Mouse (Mus musculus) hindbrain, embryonic 14.5 days (tissue): Measurements from ENCODE around the gene Gpr155. TPM values are rescaled to one million over a fixed set of nuclear protein-coding genes. Genes with fewer than 3 reads are reported as not detected.

ENCODE experiments used
- ATAC-seq: fragments of 200-750 bp; cut with Nextera tagmentation; 2 replicates; pipeline ENCODE4 v1.8.0; 2017; ENCODE audit warnings: moderate number of reproducible peaks, mild to moderate bottlenecking, moderate TSS enrichment, moderate library complexity; ENCODE audit not compliant: low FRiP score
- DNase-seq: peaks from one replicate; pipeline ENCODE4 v3.0.0-alpha.2; 2015; ENCODE audit warnings: low spot score
- H3K27ac ChIP-seq: fragments of 300-500 bp; sonication (generic); 2 replicates; pipeline ENCODE4 v1.5.1; 2014; ENCODE audit warnings: mild to moderate bottlenecking, moderate library complexity
- H3K27me3 ChIP-seq: fragments of 300-500 bp; sonication (generic); 2 replicates; pipeline ENCODE4 v1.6.1; 2014; ENCODE audit warnings: mild to moderate bottlenecking, low read length, mixed read lengths; ENCODE audit not compliant: control insufficient read depth, insufficient read depth
- H3K36me3 ChIP-seq: fragments of 300-500 bp; sonication (generic); replicated peaks from 2 replicates; pipeline ENCODE4 v1.6.1; 2014; ENCODE audit not compliant: control insufficient read depth, insufficient read depth
- H3K4me1 ChIP-seq: fragments of 300-500 bp; sonication (generic); replicated peaks from 2 replicates; pipeline ENCODE4 v1.6.1; 2014; ENCODE audit warnings: antibody characterized with exemption, low read length, mixed read lengths; ENCODE audit not compliant: control insufficient read depth, insufficient read depth
- H3K4me2 ChIP-seq: fragments of 300-500 bp; sonication (generic); replicated peaks from 2 replicates; pipeline ENCODE4 v1.6.1; 2014; ENCODE audit warnings: mild to moderate bottlenecking, moderate library complexity
- H3K4me3 ChIP-seq: fragments of 300-500 bp; sonication (generic); replicated peaks from 2 replicates; pipeline ENCODE4 v1.5.1; 2014; ENCODE audit warnings: mild to moderate bottlenecking, low read length
- H3K9ac ChIP-seq: fragments of 300-500 bp; sonication (generic); 2 replicates; pipeline ENCODE4 v1.6.1; 2014
- H3K9me3 ChIP-seq: fragments of 300-500 bp; sonication (generic); 2 replicates; pipeline ENCODE4 v1.6.1; 2016; ENCODE audit warnings: low read length; ENCODE audit not compliant: control insufficient read depth
- WGBS: fragments of 180-500 bp; shearing (Covaris S2); extraction: QIAGEN DNeasy Blood & Tissue Kit; methylation state at CpG from one replicate; pipeline ENCODE4 v1.1.7; 2014; 5-methylcytosine and 5-hydroxymethylcytosine counted together
- polyA plus RNA-seq: library from polyadenylated mRNA; unstranded; fragments of >200 nt; fragmentation: Nextera tagmentation; extraction: Ambion mirVana; gene quantifications from 2 replicates; pipeline ENCODE4 v1.2.1, GENCODE M21; 2014

The Gpr155 gene
- 15.2 and 17.9 TPM in 2 replicates for polyA plus RNA-seq

DNA sequence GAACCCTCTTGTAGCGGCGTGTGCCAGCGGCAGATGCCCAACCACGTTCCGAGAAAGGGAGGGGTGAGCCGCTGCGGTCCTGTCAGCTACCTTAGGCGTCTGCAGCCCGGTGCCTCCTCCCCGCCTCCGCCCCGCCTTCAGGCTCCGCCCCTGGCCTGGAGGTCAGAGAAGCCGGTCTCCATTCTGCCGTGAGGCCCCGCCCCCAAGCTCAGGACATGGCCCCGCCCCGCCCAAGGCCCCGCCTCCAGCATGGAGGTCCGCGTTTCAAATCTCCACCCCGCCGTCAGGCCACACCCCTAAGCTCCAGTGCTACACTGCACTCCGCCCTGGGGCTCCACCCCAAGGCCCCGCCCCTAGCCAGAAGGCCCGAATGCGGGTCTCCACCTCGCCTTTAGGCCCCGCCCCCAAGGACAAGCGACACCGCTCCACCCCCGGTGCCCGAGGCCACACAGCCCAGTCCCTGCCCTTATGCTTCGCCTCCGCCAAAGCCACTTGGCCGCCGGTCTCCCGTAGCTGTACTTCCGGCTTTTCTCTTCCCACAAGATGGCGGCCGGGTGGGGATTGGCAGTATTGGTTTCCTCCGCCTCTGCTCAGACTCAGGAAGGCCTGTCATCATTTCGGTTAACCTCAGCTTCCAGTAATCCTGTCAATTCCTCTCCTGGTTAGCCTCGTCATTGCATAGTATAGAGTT, at the start of gene Gpr155:
TSS of gene Gpr155 (minus strand) at position 217 of the 691 bp plus-strand sequence.
- 0 out of 2 replicates have a peak, but pooled peaks cover 4% of the 10 kb centered on the region for H3K36me3 ChIP-seq
- peaks cover 5% of the 10 kb centered on the region; the same call in 1 of the 2 replicates for H3K4me1 ChIP-seq
- peak within 1 kb of the TSS; percentile 69 for H3K4me3 ChIP-seq
- ATAC-seq = peak; percentile 99
- under 1% methylated on average over 44 of the region's 44 CpGs for WGBS
- H3K27me3 ChIP-seq = no peaks in the 10 kb centered on the region
- DNase-seq = peak; percentile 90
- peak within 1 kb of the TSS; percentile 52 for H3K27ac ChIP-seq
- H3K9me3 ChIP-seq = no peaks in the 10 kb centered on the region
- H3K9ac ChIP-seq = peak within 1 kb of the TSS; percentile 67
- H3K4me2 ChIP-seq = peak within 1 kb of the TSS; percentile 74

DNA sequence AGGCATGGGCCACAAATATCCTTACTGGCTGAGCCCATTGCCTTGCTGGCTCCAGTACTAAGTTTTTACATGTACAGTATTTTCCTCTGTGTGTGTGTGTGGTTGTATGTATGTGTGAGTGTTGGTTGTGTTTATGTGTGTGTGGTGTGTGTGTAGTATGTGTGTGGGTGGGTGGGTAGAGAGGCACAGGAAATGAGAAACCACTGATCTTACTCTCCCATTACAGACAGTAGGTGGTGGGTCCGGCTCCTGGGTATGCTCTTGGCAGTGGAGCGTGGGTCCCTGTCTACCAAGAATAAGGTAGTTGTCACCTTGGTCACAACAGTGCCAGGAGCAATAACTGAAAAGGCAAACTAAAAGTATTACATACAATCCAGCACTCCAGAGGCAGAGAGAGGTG, 49.5 kb upstream of the Gpr155 start:
- ATAC-seq (no peak), DNase-seq (no peak)
- 98% methylated on average over 2 of the region's 2 CpGs for WGBS

DNA sequence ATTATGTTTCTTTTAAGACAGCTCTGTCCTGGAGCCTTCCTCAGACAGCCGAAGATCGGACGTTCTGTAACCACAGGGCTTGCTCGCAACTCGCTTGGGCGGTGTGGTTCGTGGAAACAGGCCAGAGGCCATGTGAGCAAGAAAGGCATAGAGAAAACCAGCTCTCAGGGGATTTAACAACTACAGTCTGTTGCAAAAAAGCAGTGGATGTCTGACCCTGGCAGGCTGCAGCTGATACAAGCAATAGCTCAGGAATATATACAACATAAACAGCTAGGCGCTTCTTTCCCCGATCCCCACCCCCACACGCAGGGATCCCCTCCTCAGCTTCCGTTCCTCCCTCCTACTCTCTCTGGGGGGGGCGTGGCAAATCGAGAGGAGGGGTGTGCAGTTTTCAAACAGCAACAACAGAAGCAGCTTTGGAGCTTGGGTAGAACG, 45.6 kb upstream of the Gpr155 start:
- WGBS = 33% methylated on average over 14 of the region's 14 CpGs
- H3K9ac ChIP-seq = no peak overlapping the region; the same call in 1 of the 2 replicates

More for the DNA sequence above, 49.5 kb upstream of the Gpr155 start:
- H3K4me3 ChIP-seq = no peak overlapping the region
- H3K9me3 ChIP-seq = no peaks in the 10 kb centered on the region
- H3K36me3 ChIP-seq = no peaks in the 10 kb centered on the region
- no peak overlapping the region for H3K9ac ChIP-seq
- no peak overlapping the region for H3K27ac ChIP-seq
- no peaks in the 10 kb centered on the region for H3K4me1 ChIP-seq
- no peak overlapping the region for H3K4me2 ChIP-seq
- H3K27me3 ChIP-seq = no peaks in the 10 kb centered on the region

DNA sequence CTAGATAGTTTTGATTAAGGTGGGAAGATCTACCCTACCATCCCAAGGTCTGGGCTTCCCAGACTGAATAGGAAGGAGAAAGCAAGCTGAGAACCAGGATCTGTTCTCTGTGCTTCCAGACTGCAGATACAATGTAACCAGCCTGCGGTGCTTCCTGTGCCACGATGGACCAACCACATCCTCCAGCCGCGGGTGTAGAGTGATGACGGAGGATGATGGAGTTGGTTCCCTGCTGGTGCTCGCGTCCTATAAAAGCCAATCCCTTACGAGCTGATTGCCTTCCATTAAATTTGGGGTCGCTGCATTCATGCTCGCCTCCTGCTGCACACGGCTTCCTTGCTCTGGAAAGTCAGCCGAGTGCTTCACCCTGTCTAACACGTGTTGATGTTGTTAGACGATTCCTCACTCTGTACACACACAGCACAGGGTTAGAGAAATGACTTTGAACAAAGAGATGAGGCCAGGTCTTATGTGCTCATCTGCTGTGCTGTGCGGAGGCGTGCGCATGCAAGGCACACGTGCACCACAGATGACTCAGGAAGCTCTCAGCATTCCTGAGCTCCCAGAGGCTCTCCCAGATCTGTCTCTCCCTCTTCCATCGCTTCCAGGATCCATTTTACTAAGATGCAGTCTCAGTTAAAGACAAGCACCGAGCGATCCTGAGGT, 42.6 kb upstream of the Gpr155 start:
- Histone ChIP-seq H3K27ac (no peak overlapping the region), H3K27me3 (no peaks in the 10 kb centered on the region), H3K4me1 (no peaks in the 10 kb centered on the region), H3K9me3 (no peaks in the 10 kb centered on the region), H3K9ac (no peak overlapping the region), H3K4me3 (no peak overlapping the region), H3K4me2 (no peak overlapping the region), H3K36me3 (no peaks in the 10 kb centered on the region)
- DNase-seq = no peak
- no peak for ATAC-seq
- 65% methylated on average over 21 of the region's 21 CpGs for WGBS

More for the DNA sequence above, 45.6 kb upstream of the Gpr155 start:
- no peaks in the 10 kb centered on the region for H3K27me3 ChIP-seq
- peak overlapping the region; percentile 47; the same call in 1 of the 2 replicates for H3K27ac ChIP-seq
- H3K36me3 ChIP-seq = no peaks in the 10 kb centered on the region
- ATAC-seq = no peak
- peak; percentile 44 for DNase-seq
- H3K9me3 ChIP-seq = no peaks in the 10 kb centered on the region
- H3K4me1 ChIP-seq = no peaks in the 10 kb centered on the region
- H3K4me3 ChIP-seq = 0 out of 2 replicates have a peak overlapping the region, but pooled peaks have one; percentile 5
- H3K4me2 ChIP-seq = peak overlapping the region; percentile 35

DNA sequence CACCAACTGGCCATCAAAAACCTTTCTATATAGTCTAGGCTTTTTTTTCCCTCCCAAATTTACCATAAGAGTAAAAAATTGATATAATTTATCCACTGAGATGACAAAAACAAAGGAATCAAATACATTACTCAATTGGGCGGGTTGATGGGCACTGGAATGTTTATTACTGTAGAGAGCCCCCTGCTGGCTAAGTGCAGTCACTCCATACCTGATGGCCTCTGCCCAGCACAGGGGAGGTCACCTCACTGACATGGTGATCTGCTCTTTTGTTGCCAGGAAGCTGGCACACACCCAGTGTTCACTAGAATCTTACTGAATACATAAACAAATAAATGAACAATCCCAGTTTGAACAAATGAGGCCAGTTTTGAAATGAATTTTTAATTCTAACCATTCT, 40.9 kb upstream of the Gpr155 start:
- Histone ChIP-seq H3K4me1 (no peaks in the 10 kb centered on the region), H3K27me3 (no peaks in the 10 kb centered on the region), H3K9ac (no peak overlapping the region), H3K36me3 (no peaks in the 10 kb centered on the region), H3K4me3 (no peak overlapping the region), H3K27ac (no peak overlapping the region), H3K4me2 (no peak overlapping the region), H3K9me3 (no peaks in the 10 kb centered on the region)
- peak; percentile 47 for DNase-seq
- WGBS = 39% methylated on average over 1 of the region's 1 CpGs
- no peak for ATAC-seq

DNA sequence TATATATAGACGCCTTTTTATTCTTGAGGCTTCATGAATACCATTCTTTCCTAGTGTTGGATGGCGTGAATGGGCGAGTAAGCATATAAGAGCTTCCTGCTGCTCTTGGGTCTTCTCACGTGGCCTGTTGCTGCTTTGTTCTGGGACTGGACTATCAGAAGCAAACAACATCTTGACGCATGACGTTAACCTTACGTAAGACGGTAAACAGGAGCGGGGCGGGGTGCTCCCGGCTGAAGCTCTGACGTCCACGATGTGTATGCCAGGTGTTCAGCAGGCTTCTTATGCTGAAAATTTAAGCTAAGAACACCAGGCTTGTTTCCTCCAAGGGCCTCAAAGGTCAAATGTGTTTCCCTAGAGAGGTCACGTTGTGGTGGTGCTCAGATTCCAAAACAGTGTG, 39.5 kb upstream of the Gpr155 start:
- DNase-seq (no peak), ATAC-seq (no peak)
- no peaks in the 10 kb centered on the region for H3K9me3 ChIP-seq
- no peaks in the 10 kb centered on the region for H3K36me3 ChIP-seq
- no peaks in the 10 kb centered on the region for H3K4me1 ChIP-seq
- H3K27me3 ChIP-seq = no peaks in the 10 kb centered on the region
- H3K9ac ChIP-seq = no peak overlapping the region
- no peak overlapping the region for H3K27ac ChIP-seq
- 88% methylated on average over 14 of the region's 14 CpGs for WGBS
- no peak overlapping the region for H3K4me3 ChIP-seq
- H3K4me2 ChIP-seq = no peak overlapping the region

DNA sequence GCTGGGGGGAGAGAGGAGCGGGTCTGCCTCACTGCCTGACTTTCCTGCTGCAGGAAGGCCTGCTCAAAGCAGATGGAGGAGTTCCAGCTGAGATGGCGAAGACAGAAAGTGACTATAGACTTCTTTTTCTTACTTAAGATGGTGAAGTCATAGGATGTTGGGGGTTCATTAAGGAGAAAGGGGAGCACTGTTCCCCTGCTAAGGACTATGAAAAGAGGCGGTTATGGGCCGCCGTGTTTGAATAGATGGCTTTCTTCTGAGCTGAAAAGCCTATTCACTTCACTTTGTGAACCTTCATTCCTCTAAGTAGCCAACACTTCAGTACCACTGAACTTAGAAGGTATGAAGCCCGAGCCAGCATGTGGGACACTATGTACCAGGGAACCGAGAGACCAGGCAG, 33.4 kb upstream of the Gpr155 start:
- H3K4me1 ChIP-seq = no peaks in the 10 kb centered on the region
- H3K36me3 ChIP-seq = no peaks in the 10 kb centered on the region
- H3K4me2 ChIP-seq = no peak overlapping the region
- H3K27me3 ChIP-seq = no peaks in the 10 kb centered on the region
- H3K9me3 ChIP-seq = no peaks in the 10 kb centered on the region
- DNase-seq = no peak
- 29% methylated on average over 7 of the region's 7 CpGs for WGBS
- no peak overlapping the region for H3K4me3 ChIP-seq
- no peak overlapping the region for H3K9ac ChIP-seq
- ATAC-seq = no peak
- no peak overlapping the region for H3K27ac ChIP-seq

DNA sequence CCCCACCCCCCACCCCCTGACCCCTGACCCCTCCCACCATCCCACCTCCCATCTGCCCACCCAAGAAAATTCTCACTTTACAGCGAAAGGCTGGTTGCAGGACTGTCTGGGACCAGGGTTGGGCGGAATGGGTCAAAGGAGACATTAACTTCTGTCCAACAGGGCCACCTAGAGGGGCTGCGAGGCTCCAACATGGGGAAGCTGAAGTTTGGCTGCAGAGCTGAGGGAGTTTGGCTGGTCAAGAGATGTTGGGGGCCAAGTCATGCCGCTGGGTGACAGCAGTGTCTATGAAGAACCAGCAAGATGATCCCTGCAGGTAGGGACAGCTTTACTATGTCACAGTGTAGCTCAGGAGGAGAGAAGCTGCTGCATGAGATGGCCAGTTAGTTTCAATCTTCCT, 32.9 kb upstream of the Gpr155 start:
- ATAC-seq = no peak

DNA sequence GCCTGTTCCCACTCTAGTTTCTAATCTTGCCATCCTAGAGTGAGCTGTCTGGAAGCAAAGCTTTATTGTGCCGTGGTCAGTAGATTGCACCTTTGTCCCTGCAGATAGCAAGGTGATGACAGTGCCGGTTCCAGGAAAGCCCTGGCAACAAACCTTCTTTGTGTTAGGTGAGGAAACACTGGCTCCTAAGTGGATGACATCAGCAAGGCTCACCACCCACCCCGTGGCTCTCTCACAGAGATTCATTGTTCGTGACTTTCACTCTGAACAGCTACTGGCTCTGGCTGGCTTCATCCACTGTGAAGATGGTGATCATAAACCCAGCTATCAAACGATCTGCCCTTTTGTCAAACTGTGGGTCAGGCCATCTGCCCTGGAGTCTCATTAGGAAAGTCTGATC, 29.5 kb upstream of the Gpr155 start:
- H3K4me2 ChIP-seq = no peak overlapping the region
- no peak for DNase-seq
- no peak for ATAC-seq
- no peak overlapping the region for H3K4me3 ChIP-seq
- H3K27me3 ChIP-seq = no peaks in the 10 kb centered on the region
- no peaks in the 10 kb centered on the region for H3K9me3 ChIP-seq
- no peak overlapping the region for H3K27ac ChIP-seq
- H3K4me1 ChIP-seq = no peaks in the 10 kb centered on the region
- 72% methylated on average over 5 of the region's 5 CpGs for WGBS
- H3K9ac ChIP-seq = no peak overlapping the region
- H3K36me3 ChIP-seq = no peaks in the 10 kb centered on the region

More for the DNA sequence above, 32.9 kb upstream of the Gpr155 start:
- no peak for DNase-seq
- Histone ChIP-seq H3K27ac (no peak overlapping the region), H3K4me2 (no peak overlapping the region), H3K36me3 (no peaks in the 10 kb centered on the region), H3K9me3 (no peaks in the 10 kb centered on the region), H3K4me1 (no peaks in the 10 kb centered on the region), H3K27me3 (no peaks in the 10 kb centered on the region), H3K4me3 (no peak overlapping the region), H3K9ac (no peak overlapping the region)
- WGBS = 44% methylated on average over 4 of the region's 4 CpGs
